Mouse (Mus musculus) forebrain, embryonic 11.5 days (tissue): Measurements from ENCODE around the gene Rxra. TPM values are rescaled to one million over a fixed set of nuclear protein-coding genes. Genes with fewer than 3 reads are reported as not detected.

ENCODE experiments used
- ATAC-seq: fragments of 200-750 bp; cut with Nextera tagmentation; replicated peaks from 2 replicates; pipeline ENCODE4 v1.8.0; 2017; ENCODE audit warnings: moderate TSS enrichment; ENCODE audit not compliant: low FRiP score
- DNase-seq: peaks from one replicate; pipeline ENCODE4 v3.0.0-alpha.2; 2017; ENCODE audit warnings: low spot score
- H3K27ac ChIP-seq: fragments of 300-500 bp; sonication (generic); 2 replicates; pipeline ENCODE4 v1.5.1; 2014; ENCODE audit warnings: low read depth, low read length
- H3K27me3 ChIP-seq: fragments of 300-500 bp; sonication (generic); 2 replicates; pipeline ENCODE4 v1.6.1; 2014; ENCODE audit warnings: mild to moderate bottlenecking, low read length, mixed read lengths; ENCODE audit not compliant: control insufficient read depth, insufficient read depth
- H3K36me3 ChIP-seq: fragments of 300-500 bp; sonication (generic); 2 replicates; pipeline ENCODE4 v1.6.1; 2014; ENCODE audit warnings: mild to moderate bottlenecking, low read length, moderate library complexity, mixed read lengths; ENCODE audit not compliant: control insufficient read depth, insufficient read depth
- H3K4me1 ChIP-seq: fragments of 300-500 bp; sonication (generic); replicated peaks from 2 replicates; pipeline ENCODE4 v1.6.1; 2014; ENCODE audit warnings: low read length, mixed read lengths; ENCODE audit not compliant: control insufficient read depth, insufficient read depth
- H3K4me2 ChIP-seq: fragments of 300-500 bp; sonication (generic); 2 replicates; pipeline ENCODE4 v1.6.1; 2014; ENCODE audit warnings: low read depth, mild to moderate bottlenecking, low read length, moderate library complexity, mixed read lengths; ENCODE audit not compliant: severe bottlenecking
- H3K4me3 ChIP-seq: fragments of 300-500 bp; sonication (generic); 2 replicates; pipeline ENCODE4 v1.5.1; 2014; ENCODE audit warnings: low read depth, low read length
- H3K9ac ChIP-seq: fragments of 300-500 bp; sonication (generic); 2 replicates; pipeline ENCODE4 v1.6.1; 2014; ENCODE audit warnings: low read length
- H3K9me3 ChIP-seq: fragments of 300-500 bp; sonication (generic); 2 replicates; pipeline ENCODE4 v1.6.1; 2016; ENCODE audit warnings: low read length, mixed read lengths; ENCODE audit not compliant: control insufficient read depth
- WGBS: fragments of 180-500 bp; shearing (Covaris S2); extraction: QIAGEN DNeasy Blood & Tissue Kit; methylation state at CpG from one replicate; pipeline ENCODE4 v1.1.7; 2014; 5-methylcytosine and 5-hydroxymethylcytosine counted together
- polyA plus RNA-seq: library from polyadenylated mRNA; unstranded; fragments of >200 nt; fragmentation: Nextera tagmentation; extraction: Ambion mirVana; gene quantifications from 2 replicates; pipeline ENCODE4 v1.2.1, GENCODE M21; 2014

The Rxra gene
- polyA plus RNA-seq, 1 experiment from 2014 or later, result 6.5 TPM

GRCm38 (mm10) chr2:27772841-27773388, 96.7 kb downstream of the Rxra start:
- H3K4me2 ChIP-seq, result no peak overlapping the region
- 82% methylated on average over 7 of the region's 7 CpGs for WGBS
- DNase-seq (no peak), ATAC-seq (no peak)
- 0 out of 2 replicates have a peak, but pooled peaks cover 1% of the 10 kb centered on the region for H3K4me1 ChIP-seq
- H3K27me3 ChIP-seq, result no peaks in the 10 kb centered on the region
- no peak overlapping the region for H3K9ac ChIP-seq
- no peaks in the 10 kb centered on the region for H3K36me3 ChIP-seq
- H3K9me3 ChIP-seq, result no peaks in the 10 kb centered on the region
- H3K27ac ChIP-seq, result no peak overlapping the region
- H3K4me3 ChIP-seq, result no peak overlapping the region

GRCm38 (mm10) chr2:27773980-27774730, 97.9 kb downstream of the Rxra start:
- no peaks in the 10 kb centered on the region for H3K27me3 ChIP-seq
- no peak overlapping the region for H3K27ac ChIP-seq
- ATAC-seq (no peak), DNase-seq (no peak)
- no peak overlapping the region for H3K4me3 ChIP-seq
- H3K9ac ChIP-seq, result no peak overlapping the region
- H3K4me1 ChIP-seq, result 0 out of 2 replicates have a peak, but pooled peaks cover 1% of the 10 kb centered on the region
- 77% methylated on average over 24 of the region's 24 CpGs for WGBS
- no peak overlapping the region for H3K4me2 ChIP-seq
- no peaks in the 10 kb centered on the region for H3K36me3 ChIP-seq
- H3K9me3 ChIP-seq, result no peaks in the 10 kb centered on the region

GRCm38 (mm10) chr2:27775006-27775405, 98.8 kb downstream of the Rxra start:
- H3K4me1 ChIP-seq, result 0 out of 2 replicates have a peak, but pooled peaks cover 1% of the 10 kb centered on the region
- H3K36me3 ChIP-seq, result no peaks in the 10 kb centered on the region
- 90% methylated on average over 10 of the region's 10 CpGs for WGBS
- ATAC-seq (no peak), DNase-seq (no peak)
- H3K4me2 ChIP-seq, result no peak overlapping the region
- no peaks in the 10 kb centered on the region for H3K9me3 ChIP-seq
- no peaks in the 10 kb centered on the region for H3K27me3 ChIP-seq
- no peak overlapping the region for H3K9ac ChIP-seq
- H3K4me3 ChIP-seq, result no peak overlapping the region
- H3K27ac ChIP-seq, result no peak overlapping the region

GRCm38 (mm10) chr2:27775625-27776024, 99.4 kb downstream of the Rxra start:
- Histone ChIP-seq H3K4me3 (no peak overlapping the region), H3K36me3 (no peaks in the 10 kb centered on the region), H3K27me3 (no peaks in the 10 kb centered on the region), H3K27ac (no peak overlapping the region), H3K9me3 (no peaks in the 10 kb centered on the region), H3K4me2 (no peak overlapping the region), H3K4me1 (0 out of 2 replicates have a peak, but pooled peaks cover 1% of the 10 kb centered on the region), H3K9ac (no peak overlapping the region)
- ATAC-seq (no peak), DNase-seq (no peak)
- WGBS, result 67% methylated on average over 5 of the region's 5 CpGs

- no peak for DNase-seq
- Histone ChIP-seq H3K27me3 (no peaks in the 10 kb centered on the region), H3K4me3 (no peak overlapping the region), H3K4me2 (no peak overlapping the region), H3K4me1 (0 out of 2 replicates have a peak, but pooled peaks cover 1% of the 10 kb centered on the region), H3K36me3 (no peaks in the 10 kb centered on the region), H3K9ac (no peak overlapping the region), H3K27ac (no peak overlapping the region), H3K9me3 (no peaks in the 10 kb centered on the region)
- no peak for ATAC-seq
- WGBS, result 81% methylated on average over 2 of the region's 2 CpGs
Observed at GRCm38 (mm10) chr2:27777756-27778155, 101.5 kb downstream of the Rxra start.

GRCm38 (mm10) chr2:27778289-27778688, 102.0 kb downstream of the Rxra start:
- DNase-seq (no peak), ATAC-seq (no peak)
- H3K4me2 ChIP-seq, result no peak overlapping the region
- no peak overlapping the region for H3K9ac ChIP-seq
- WGBS, result 86% methylated on average over 6 of the region's 6 CpGs
- H3K4me1 ChIP-seq, result 0 out of 2 replicates have a peak, but pooled peaks cover 1% of the 10 kb centered on the region
- no peaks in the 10 kb centered on the region for H3K36me3 ChIP-seq
- no peaks in the 10 kb centered on the region for H3K27me3 ChIP-seq
- no peaks in the 10 kb centered on the region for H3K9me3 ChIP-seq
- no peak overlapping the region for H3K27ac ChIP-seq
- H3K4me3 ChIP-seq, result no peak overlapping the region

- no peaks in the 10 kb centered on the region for H3K36me3 ChIP-seq
- H3K9ac ChIP-seq, result no peak overlapping the region
- no peaks in the 10 kb centered on the region for H3K27me3 ChIP-seq
- DNase-seq (no peak), ATAC-seq (no peak)
- H3K9me3 ChIP-seq, result no peaks in the 10 kb centered on the region
- no peaks in the 10 kb centered on the region for H3K4me1 ChIP-seq
- H3K4me3 ChIP-seq, result no peak overlapping the region
- H3K4me2 ChIP-seq, result no peak overlapping the region
- WGBS, result 89% methylated on average over 9 of the region's 9 CpGs
- no peak overlapping the region for H3K27ac ChIP-seq
Observed at GRCm38 (mm10) chr2:27779291-27779866, 103.1 kb downstream of the Rxra start.

GRCm38 (mm10) chr2:27780162-27780561, 103.9 kb downstream of the Rxra start:
- H3K27ac ChIP-seq, result no peak overlapping the region
- WGBS, result 95% methylated on average over 7 of the region's 7 CpGs
- DNase-seq (no peak), ATAC-seq (no peak)
- H3K4me3 ChIP-seq, result no peak overlapping the region
- no peaks in the 10 kb centered on the region for H3K36me3 ChIP-seq
- H3K9ac ChIP-seq, result no peak overlapping the region
- H3K4me1 ChIP-seq, result no peaks in the 10 kb centered on the region
- H3K4me2 ChIP-seq, result no peak overlapping the region
- no peaks in the 10 kb centered on the region for H3K9me3 ChIP-seq
- no peaks in the 10 kb centered on the region for H3K27me3 ChIP-seq
